Mouse (Mus musculus) frontal cortex, postnatal 25 days (tissue): ENCODE data around the gene Scnn1b.

Experiments
- DNase-seq, 2 experiments: peaks; one replicate each; pipeline ENCODE4 v3.0.0; 2022; ENCODE audit warnings: low spot score in 2 of 2

Gene Scnn1b

DNA sequence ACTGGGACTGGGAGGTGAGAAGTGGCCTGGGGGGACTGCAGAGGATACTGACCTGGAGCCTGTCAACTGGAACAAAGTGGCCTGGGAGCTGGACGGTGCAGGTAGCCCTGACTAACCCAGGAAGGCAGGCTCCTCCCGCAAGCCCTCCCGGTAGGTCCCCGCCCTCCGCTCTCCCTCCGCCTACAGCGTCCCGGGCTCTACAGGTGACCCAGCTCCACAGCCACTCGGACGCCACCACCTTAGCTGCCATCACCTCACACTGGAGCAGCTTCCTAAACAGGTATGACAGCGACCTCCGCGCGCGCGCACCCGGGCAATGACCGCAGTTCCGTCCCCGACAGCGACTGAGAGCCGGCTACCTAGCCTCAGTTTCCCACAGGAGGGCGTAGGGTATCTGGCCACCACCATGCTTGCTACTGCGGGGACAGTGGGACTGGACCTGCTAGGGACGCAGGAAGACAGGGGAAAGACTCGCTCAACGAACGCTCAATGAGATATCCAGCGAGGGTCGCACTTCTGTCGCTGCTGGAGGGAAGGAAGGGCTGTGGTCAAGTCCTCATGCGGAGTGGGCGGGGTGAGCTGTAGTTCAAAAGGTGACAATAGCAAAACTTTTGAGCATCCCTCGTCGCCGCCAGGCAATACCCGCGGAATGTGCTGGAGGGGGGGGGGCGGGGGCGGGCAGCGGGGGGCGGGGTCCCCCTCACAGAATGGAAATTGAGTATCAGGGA is at the start of gene Scnn1b:
Gene Scnn1b, plus strand, starts transcription at position 181 of the 728 bp plus-strand sequence.
- no peak for DNase-seq

DNA sequence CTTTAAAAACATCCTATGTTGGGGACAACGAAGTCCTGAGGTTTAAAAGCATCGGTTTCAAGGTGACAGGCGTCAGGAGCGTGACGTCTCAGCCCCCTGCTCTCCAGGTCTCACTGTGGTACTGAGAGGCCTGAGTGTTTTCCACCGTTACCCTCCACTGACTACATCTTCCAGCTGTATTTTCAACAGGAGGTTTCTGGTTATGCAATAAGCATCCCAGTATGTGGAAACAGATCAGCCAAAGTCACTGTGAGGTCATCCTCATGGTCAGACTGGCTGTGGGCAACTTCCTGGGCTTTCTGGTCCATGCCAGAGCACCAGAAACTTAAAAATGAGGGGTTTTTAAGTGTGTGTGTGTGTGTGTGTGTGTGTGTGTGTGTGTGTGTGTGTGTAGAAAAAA is 43.2 kb upstream of the Scnn1b start:
- no peak for DNase-seq

DNA sequence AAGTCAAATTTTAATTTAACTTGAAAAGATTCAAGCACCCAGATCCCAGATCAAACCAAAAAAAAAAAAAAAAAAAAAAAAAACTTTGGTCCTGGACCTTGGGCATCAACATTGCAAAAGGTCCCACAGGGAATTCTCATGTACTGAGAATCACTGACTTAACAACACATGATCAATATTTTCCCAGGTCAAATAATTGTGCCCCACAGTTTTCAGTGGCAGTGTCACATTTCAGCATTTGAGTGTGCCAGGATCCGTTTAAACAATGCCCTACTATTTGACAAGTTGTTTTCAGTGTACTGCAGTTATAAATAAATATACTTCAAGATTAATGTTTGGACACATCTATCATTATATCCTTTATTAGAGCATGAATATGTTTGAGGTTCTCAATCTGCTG is 36.4 kb upstream of the Scnn1b start:
- no peak for DNase-seq

DNA sequence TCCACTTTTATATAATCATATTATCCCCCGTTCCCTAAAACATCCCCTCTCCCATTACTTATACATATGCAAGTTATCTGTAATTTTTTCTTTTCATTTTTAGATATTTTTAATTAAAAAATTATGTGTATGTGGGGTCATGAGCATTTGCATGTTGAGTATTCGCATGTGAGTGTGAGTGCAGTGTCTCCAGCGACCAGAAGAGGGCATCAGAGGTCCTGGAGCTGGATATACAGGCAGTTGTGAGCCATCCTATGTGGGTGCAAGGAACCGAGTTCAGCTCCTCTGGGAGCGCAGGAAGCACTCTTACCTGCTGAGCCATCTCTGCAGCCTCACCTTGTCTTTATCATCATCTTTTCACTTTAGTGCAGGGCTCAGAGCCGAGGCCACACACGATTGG is 29.4 kb upstream of the Scnn1b start:
- no peak for DNase-seq

DNA sequence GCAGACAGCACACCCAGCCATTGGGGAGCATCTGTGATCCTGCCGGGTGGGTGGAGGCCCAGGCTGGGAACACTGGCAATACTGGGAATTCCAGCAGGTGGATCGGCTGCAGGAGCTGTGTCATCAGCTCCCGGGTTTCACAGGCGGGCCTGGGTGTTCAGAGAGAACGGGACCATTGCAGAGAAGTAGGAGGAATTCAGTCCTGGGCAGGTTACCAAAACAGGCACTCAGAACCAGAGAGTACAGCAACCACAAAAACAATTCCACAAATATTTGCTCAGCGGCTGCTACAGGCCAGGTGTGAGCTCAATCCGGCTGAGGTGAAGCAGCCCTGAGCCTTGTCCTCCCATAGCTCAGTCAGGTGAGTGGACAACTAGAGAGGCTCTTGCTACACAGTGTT is 28.0 kb upstream of the Scnn1b start:
- DNase-seq: no peak

DNA sequence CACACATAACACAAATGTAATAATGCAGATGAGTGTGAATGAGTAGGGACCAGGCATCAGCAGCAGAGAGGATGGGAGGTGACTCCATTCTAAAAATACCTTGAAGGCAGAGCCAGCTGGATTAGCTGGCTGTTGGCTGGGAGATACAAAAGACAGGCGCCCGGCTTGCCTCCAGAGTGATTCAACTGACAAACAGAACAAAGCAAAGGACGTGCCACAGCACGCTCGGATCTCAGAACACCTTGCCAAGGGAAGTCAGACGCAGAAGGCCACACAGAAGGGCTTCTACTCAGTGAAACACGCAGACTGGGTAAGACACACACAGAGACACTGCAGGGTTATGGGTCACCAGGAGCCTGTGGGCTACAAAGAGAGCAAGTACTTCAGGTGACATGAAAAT is 24.0 kb upstream of the Scnn1b start:
- DNase-seq: peak in 1 of 2 experiments; percentile 5

DNA sequence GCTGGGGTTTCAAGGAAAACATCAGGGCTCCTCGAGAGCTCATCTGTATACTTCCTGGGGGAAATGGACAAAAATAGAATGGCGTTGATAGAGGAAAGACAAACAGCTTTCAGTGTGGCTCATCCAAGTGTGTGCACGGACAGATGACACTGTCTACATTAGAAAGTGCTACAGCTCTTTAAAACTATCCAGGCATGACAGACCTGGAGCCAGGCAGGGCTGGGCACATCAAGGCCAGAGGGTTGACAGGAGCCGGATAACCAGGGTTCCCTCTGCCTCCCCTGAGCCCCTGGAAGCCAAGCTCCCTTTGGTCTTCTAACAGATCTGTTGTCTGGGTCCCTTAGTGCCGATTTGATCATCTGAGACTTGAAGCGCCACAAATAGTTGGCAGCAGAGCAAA is 22.6 kb upstream of the Scnn1b start:
- DNase-seq: no peak

DNA sequence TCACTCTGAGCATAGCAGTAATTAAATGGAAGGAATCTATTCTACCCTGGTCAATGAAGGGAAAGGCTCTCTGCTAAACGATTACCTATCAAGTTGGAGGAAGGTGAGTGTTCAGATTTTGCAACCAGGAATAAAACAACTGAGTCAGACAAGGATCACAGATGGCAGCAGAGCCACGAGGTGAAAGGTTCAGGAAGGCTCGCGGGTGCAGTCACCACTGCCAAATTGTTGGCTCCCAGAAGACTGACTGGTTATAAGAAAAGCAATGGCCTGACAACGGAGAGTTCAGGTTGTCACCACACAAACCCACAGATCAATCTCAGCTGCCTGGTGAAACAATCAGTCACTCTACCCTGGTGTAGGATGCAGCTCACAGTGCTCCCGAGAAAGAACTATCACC is 18.9 kb upstream of the Scnn1b start:
- no peak for DNase-seq

DNA sequence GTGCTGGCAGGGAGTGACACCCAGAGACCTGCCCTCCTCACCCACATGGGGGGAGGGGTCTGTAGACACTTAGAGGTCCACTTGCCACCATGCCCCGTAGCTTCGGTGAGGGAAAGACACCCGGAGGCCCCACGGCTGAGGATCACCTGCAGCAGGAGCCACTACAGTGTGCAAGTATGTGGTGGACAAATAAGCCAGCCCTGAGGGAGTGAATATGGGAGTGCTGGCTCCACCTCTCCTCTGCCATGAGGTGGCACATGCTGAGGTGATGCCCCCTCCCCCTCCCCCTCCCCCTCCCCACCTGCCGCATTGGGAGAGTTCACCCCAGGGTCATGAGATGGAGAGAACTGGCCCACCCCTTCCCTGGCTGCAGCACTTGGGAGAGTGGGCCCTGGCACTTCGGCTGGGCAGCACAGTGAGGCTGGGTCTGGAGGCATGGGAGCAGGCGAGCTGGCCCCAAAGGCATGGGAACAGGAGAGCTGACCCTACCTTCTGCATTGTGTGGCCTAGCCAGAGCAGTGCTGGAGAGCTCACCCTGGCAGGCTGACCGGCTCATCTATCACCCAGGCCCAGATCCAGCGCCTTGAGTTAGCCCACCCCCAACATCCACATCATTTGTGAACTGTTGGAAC is 16.2 kb upstream of the Scnn1b start:
- DNase-seq: no peak

DNA sequence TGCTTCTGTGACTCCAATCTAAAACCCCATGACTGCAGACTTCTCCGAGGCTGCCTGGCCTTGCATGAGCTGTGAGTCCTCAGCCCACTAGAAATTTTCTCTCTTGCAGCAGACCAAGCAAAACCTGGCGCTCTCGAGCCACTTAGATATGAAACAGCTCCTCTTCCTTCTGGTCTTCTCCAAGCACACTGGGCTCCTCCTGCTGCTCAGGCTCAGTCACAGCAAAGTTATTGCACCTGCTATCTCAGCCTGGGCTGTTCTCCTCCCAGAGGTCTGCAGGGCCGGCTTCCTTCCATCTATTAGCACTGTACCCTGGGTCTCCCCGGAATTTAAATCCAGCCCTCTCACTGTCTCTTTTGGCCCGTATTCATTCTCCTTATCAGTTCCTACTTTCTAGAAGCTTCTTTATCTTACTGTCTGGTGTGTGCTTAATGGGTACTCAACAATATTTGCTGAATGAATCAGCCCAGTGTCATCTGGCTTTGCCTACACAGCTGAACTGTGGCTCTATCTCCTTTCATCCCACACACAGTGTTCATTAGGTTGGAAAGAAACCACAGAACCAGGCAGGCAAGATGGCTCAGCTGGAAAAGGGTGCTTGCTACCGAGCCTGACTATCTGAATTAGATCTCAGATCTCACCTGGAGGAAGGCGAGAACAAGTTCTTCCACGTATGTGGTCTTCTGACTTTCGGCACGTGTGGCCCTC is 7.5 kb upstream of the Scnn1b start:
- DNase-seq: no peak

DNA sequence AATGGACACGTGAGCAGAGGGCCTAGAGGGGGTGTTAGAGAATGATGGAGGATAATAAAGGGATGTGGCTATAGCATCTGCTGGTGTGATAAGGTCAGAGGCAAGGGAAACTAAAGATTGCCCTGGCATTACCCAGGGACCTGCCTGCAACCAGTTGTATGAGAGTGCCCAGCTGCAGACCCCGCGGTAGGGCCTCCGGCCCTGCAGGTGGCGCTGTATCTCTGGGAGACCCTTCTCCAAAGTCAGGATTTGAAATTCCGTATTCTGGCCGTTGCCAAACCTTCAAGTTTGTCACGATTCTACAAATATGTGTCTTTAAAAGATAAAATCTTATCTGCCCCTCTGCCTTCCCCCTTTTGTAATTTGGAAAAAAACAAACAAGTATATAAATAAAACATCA is 5.9 kb upstream of the Scnn1b start:
- no peak for DNase-seq

DNA sequence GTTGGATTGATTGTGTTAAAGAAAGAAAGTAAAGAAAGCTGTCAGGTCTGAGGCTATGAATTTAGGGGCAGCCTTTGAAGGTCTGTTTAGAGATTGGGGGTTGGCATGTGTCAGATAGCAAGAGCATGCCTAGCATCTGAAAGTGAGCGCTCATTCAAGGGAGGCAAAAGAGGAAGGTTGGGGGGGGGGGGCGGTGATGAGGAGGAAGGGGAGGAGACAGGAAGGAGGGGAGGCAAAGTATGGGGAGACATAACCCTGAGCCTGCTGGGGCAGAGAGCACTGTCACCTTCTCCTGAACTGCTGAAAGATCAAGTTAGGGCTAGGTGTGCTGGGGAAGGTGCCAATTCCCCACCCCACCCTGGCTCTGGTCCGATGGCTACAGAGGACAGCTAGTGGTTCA is 6.8 kb downstream of the Scnn1b start:
- no peak for DNase-seq

DNA sequence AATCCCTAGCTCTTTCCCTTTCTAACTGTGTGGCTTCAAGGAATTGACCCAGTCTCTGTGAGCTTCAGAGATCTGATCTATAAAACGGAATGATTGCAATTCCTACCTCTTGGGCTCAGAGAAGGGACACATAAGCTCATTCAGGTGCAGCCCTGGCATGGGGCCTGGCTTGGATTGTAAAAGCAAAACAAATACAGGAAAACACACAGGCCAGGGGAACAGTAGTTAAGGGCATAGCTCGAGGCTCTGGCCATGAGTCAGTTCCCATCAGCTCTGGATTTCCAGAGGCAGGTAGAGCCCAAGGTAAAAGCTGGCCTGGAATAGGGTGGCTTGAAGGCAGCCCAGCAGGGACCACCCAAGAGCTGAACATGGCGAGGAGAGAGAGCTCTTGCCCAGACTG is 9.2 kb downstream of the Scnn1b start:
- DNase-seq: no peak

DNA sequence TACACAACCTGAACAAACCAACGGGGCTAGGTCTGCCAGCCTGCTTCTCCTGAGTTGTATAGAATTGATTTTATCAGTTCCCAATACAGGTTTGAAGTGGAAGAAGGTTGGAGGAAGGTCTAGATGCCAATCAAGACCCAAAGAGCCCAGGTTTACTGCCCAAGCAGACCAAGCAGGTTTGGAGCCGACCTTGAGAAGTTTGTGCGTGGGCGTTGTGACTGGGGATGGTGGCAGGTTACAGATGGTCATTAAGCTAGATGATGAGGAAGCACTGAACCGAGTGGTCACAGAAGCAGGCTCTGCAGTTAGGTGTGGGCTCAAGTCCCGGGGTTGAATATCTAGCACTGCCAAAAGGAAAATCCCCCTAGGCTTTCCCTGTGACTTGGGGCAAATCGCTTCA is 9.9 kb downstream of the Scnn1b start:
- no peak for DNase-seq

DNA sequence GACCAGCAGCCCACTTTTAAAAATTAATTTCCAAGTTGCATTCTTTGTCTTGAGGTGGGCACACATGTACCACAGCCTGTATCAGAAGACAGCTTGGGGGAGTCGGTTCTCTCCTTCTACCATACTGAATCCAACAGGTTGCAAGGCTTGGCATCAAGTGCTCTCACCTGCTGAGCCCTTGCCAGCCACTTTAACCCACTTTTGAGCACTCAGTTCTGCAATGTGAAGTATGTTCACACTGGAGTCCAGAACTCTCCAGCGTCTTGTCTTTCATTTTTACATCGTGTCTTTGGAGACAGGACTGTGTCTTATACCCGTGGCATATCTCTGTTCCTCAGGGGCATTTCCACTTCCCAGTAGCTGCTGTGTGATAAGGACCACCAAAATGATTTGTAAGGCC is 15.4 kb downstream of the Scnn1b start:
- no peak for DNase-seq

DNA sequence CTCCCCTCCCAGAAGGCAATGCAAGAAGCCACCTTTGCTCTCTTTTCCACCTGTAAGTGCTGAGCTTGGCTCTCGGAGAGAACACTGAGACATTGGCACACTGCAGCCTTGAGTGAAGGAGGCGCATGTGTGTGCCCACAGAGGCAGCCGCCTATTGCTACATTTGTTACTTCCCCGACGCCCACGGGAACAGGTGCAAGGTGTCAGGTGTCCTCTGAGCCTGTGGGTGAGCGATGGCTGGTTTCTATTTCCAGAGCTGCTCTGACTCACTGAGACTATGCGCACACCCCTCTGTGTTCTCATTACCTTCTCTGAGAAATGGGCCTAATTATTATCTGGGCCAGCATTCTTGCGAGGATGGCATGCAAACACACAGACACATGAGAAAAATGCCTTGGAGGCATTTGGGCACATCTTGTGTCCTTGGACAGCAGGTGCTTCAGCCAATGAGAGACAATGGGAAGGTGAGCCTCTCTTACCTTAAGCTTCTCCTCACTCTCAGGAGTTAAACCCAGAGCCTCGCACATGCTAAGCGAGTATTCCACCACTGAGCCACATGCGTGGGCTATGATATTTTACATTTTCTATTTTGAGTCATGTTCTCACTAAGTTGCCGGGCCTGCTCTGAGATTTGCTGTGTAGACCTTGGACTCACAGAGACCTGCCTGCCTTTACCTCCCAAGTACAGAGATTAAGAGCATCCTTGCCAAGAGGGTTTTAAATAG is 26.0 kb downstream of the Scnn1b start:
- DNase-seq: peak; percentile 9 to 30

DNA sequence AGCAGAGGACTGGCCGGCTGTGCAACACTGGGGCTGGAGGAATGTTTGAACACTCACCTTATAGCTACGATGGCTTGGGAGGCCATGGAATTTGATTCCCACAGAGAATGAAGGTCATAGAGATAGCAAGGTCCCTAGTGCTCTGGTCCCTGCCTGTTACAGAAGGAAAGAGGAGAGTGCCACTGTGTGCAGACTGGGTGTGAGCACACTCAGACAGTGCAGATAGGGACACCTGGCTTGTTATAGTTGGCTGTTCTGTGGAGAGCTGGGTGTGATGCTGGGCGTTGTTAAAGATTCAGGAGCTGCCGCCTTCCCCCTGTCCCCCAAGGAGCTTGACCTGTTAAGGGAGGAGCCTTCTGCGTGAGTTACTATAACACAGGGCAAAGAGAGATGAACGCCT is 31.9 kb downstream of the Scnn1b start:
- DNase-seq: no peak

DNA sequence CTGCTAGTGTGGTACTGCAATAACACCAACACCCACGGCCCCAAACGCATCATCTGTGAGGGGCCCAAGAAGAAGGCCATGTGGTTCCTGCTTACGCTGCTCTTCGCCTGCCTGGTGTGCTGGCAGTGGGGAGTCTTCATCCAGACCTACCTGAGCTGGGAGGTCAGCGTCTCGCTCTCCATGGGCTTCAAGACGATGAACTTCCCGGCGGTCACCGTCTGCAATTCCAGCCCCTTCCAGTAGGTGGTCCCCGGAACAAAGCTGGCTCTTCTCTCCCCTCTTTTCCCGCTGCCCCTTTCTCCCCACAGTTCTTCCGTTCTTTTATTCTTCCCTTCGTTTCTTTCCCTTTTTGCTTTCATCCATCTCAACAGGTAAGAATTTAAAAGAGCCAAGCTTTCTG is 34.5 kb downstream of the Scnn1b start:
- DNase-seq: no peak

DNA sequence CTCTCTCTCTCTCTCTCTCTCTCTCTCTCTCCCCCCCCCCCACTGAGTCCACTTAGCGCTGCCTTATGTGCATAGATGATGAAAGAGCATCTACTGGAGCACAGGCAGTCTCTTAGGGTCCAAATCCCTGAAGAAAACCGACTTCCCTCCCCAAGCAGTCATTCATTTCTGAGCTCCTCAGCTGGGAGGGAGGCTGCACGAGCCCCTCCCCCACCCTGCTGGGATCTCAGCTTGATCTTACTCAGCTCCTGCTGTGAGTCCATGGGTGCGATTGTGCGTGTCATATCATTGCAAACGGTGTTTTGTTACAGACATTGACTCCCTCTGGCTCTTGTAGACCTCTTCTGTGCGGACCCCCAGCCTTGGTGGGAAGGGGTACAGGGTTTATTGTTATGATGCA is 35.1 kb downstream of the Scnn1b start:
- no peak for DNase-seq

DNA sequence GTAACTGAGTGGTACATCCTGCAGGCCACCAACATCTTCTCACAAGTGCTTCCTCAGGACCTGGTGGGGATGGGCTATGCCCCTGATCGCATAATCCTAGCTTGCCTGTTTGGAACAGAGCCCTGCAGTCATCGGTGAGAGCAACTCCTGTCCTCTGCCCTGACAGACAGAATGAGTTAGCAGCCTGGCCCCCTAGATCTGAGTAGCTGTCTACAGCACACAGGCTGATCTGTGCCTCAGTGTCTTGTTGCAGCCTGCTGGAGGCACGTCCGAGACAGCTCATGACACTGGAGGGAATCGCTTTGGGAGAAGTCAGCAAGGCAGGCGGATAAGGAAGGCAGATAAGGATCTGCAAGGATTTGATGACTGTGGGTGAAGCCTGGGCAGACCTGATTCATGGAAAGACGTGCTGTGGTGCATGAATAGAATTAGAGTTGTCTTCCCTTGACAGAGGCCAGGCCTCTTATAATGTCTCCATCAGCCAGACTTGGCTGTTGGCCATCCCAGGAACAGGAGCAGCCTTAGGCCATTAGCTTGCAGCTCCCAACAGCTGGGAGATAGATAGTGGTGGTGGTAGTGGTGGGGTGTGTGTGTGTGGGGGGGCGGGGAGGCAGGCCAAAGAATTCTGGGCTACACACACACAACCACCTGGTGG is 38.0 kb downstream of the Scnn1b start:
- DNase-seq: no peak

DNA sequence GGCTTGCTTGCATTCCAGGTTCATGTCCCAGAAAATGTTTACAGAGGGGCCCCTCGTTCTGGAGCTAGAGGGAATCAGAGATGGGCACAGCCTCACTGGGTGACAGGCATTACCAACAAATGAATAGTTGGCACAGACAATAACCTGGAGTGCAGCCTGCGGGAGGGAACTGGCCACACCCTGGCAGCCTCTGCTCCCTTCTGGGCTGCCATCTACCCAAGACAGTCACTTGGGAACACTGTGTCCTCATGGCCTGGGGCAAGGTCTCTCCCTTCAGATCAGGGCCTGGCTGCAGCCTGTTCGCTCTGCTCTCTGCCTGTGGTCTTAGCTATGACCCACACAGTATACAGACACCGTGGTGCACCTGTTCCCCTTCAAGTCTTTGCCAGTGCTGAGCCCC is 42.0 kb downstream of the Scnn1b start:
- no peak for DNase-seq

DNA sequence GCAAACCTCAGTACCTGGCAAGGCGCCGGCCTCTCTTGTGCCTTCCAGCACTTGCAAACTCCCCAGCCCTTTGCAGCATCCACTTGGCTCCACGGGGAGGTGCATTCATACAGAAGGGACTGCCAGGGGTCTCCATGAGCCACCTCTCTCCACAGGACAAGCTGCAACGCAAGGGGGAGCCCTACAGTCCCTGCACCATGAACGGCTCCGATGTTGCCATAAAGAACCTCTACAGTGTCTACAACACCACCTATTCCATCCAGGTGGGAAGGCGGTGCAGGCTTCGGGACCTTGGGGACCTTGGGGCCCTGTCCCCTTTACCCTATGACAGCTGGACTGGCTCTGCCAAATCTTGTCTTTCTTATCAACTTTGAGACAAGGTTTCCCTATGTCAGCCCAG is 47.4 kb downstream of the Scnn1b start:
- no peak for DNase-seq
